Mouse (Mus musculus): ENCODE measurements at regions not wholly inside any gene's neighbourhood (a gene's known extent, or its start where the extent isn't known, plus 50 kb on each side); places are given as distances from the start of the nearest gene placed in this dataset.

DNA sequence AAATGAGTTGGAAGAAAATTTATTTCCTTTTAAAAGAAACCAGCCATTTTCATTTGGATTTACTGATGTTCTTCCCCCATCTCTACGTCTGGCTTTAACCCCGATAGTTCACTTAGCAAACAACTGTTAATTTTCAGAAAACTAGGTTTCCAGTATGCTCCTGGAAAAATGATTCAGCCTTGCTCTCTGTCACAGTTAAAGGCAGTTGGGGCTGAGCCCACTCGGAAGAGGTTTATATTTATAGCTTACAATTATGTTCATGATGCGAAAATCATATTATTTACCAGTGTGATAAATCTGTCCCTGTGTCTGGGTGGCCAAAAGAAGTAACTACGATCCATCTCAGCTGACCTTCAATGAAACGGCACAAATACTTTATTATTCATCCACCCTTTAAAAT is 163.9 kb downstream of the Arl4a start:
- no peak overlapping the region for H3K4me3 ChIP-seq
- TF ChIP-seq CEBPB (IDR thresholded peaks at IDR 0.05; ENCODE audit: insufficient read depth, poor library complexity, severe bottlenecking) (no peak), SRF (IDR thresholded peaks at IDR 0.05; ENCODE audit: control insufficient read depth, insufficient read length, low read depth) (no peak), MAX (IDR thresholded peaks at IDR 0.05; ENCODE audit: low read depth) (no peak), TCF3 (IDR thresholded peaks at IDR 0.05; ENCODE audit: insufficient read length, low read depth) (no peak), POLR2A (IDR thresholded peaks at IDR 0.05; ENCODE audit: insufficient read length, low read depth) (no peak), TCF12 (IDR thresholded peaks at IDR 0.05; ENCODE audit: insufficient read depth, poor library complexity, severe bottlenecking) (no peak), MYOG (IDR thresholded peaks at IDR 0.05; ENCODE audit: control insufficient read depth in 1 of 3, insufficient read depth in 1 of 3, insufficient read length in 2 of 3, low read depth in 2 of 3) (no peak), POLR2AphosphoS2 (IDR thresholded peaks at IDR 0.05; ENCODE audit: insufficient read length, low read depth) (no peak), REST (IDR thresholded peaks at IDR 0.05; ENCODE audit: insufficient read depth, insufficient read length) (no peak), MYOD1 (IDR thresholded peaks at IDR 0.05; ENCODE audit: control insufficient read depth in 1 of 3, insufficient read length in 2 of 3, low read depth in 2 of 3) (no peak), E2F4 (IDR thresholded peaks at IDR 0.05; ENCODE audit: insufficient read depth) (no peak)
- no peak overlapping the region for H3ac ChIP-seq (ENCODE audit: control insufficient read depth, insufficient read length)
- no peaks in the 10 kb centered on the region for H3K36me3 ChIP-seq (ENCODE audit: control insufficient read depth, insufficient read depth)
- H3K4me2 ChIP-seq (ENCODE audit: low read depth) = no peak overlapping the region
- H3K79me2 ChIP-seq (ENCODE audit: control insufficient read depth, insufficient read depth) = no peaks in the 10 kb centered on the region
- H3K27me3 ChIP-seq (ENCODE audit: control insufficient read depth, insufficient read depth, insufficient read length) = no peaks in the 10 kb centered on the region

DNA sequence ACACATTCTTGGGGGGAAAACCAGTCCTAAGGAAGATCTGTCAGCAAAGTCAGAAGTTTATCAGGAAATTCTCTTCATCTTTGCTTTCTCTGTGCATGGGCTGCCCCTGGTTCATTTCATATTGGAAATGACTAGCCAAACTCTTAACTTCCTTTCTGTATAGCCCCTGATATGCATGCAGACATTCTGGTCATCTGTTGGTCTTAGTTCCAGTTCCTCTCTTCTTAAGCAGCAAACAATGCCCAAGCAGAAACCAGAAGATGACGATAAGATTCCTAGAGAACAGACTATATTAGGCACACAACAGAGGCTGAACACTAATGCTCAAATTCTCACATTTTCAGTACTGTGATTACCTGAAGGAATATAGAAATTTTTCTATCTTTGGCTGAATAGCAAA is 176.0 kb downstream of the Arl4a start:
- Histone ChIP-seq H3K79me2 (ENCODE audit: control insufficient read depth, insufficient read depth) (no peaks in the 10 kb centered on the region), H3K4me3 (no peak overlapping the region), H3ac (ENCODE audit: control insufficient read depth, insufficient read length) (no peak overlapping the region), H3K27me3 (ENCODE audit: control insufficient read depth, insufficient read depth, insufficient read length) (no peaks in the 10 kb centered on the region), H3K36me3 (ENCODE audit: control insufficient read depth, insufficient read depth) (no peaks in the 10 kb centered on the region), H3K4me2 (ENCODE audit: low read depth) (no peak overlapping the region)
- no peak for TF ChIP-seq USF1 (IDR thresholded peaks at IDR 0.05; ENCODE audit: low read depth)
- no peak for TF ChIP-seq REST (IDR thresholded peaks at IDR 0.05; ENCODE audit: insufficient read depth, insufficient read length)
- TF ChIP-seq E2F4 (IDR thresholded peaks at IDR 0.05; ENCODE audit: insufficient read depth) = no peak
- TF ChIP-seq POLR2AphosphoS2 (IDR thresholded peaks at IDR 0.05; ENCODE audit: insufficient read length, low read depth) = no peak
- no peak for TF ChIP-seq TCF3 (IDR thresholded peaks at IDR 0.05; ENCODE audit: insufficient read length, low read depth)
- no peak for TF ChIP-seq MAX (IDR thresholded peaks at IDR 0.05; ENCODE audit: low read depth)
- TF ChIP-seq MYOG (IDR thresholded peaks at IDR 0.05; ENCODE audit: control insufficient read depth in 1 of 3, insufficient read depth in 1 of 3, insufficient read length in 2 of 3, low read depth in 2 of 3) = no peak
- TF ChIP-seq CEBPB (IDR thresholded peaks at IDR 0.05; ENCODE audit: insufficient read depth, poor library complexity, severe bottlenecking) = no peak
- no peak for TF ChIP-seq MYOD1 (IDR thresholded peaks at IDR 0.05; ENCODE audit: control insufficient read depth in 1 of 3, insufficient read length in 2 of 3, low read depth in 2 of 3)
- no peak for TF ChIP-seq POLR2A (IDR thresholded peaks at IDR 0.05; ENCODE audit: insufficient read length, low read depth)
- no peak for TF ChIP-seq TCF12 (IDR thresholded peaks at IDR 0.05; ENCODE audit: insufficient read depth, poor library complexity, severe bottlenecking)
- no peak for TF ChIP-seq SRF (IDR thresholded peaks at IDR 0.05; ENCODE audit: control insufficient read depth, insufficient read length, low read depth)

DNA sequence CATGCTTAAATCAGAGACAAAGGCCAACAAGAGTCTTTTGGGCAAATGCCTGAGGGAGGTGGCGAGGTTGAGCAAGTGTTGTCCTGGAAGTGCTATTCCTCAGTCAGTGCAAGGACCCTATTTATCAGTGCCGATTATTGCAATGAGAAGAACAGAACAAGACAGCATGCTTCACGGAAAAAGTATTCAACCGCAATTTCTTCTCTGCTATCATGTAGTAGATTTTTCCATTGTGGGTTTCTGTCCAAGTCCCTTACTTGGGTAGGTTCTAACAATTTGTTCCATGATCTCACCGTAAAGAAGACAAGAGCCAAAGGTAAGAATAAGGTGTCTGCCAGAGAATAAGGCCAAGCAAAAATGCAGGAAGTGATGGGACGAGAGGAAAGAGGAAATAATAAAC is 186.2 kb downstream of the Arl4a start:
- no peaks in the 10 kb centered on the region for H3K36me3 ChIP-seq (ENCODE audit: control insufficient read depth, insufficient read depth)
- no peaks in the 10 kb centered on the region for H3K27me3 ChIP-seq (ENCODE audit: control insufficient read depth, insufficient read depth, insufficient read length)
- H3K4me2 ChIP-seq (ENCODE audit: low read depth) = no peak overlapping the region
- H3K79me2 ChIP-seq (ENCODE audit: control insufficient read depth, insufficient read depth) = no peaks in the 10 kb centered on the region
- H3K4me3 ChIP-seq = no peak overlapping the region
- H3ac ChIP-seq (ENCODE audit: control insufficient read depth, insufficient read length) = no peak overlapping the region
- TF ChIP-seq REST (IDR thresholded peaks at IDR 0.05; ENCODE audit: insufficient read depth, insufficient read length) (no peak), MYOD1 (IDR thresholded peaks at IDR 0.05; ENCODE audit: control insufficient read depth in 1 of 3, insufficient read length in 2 of 3, low read depth in 2 of 3) (no peak), USF1 (IDR thresholded peaks at IDR 0.05; ENCODE audit: low read depth) (no peak), TCF12 (IDR thresholded peaks at IDR 0.05; ENCODE audit: insufficient read depth, poor library complexity, severe bottlenecking) (no peak), MAX (IDR thresholded peaks at IDR 0.05; ENCODE audit: low read depth) (no peak), POLR2AphosphoS2 (IDR thresholded peaks at IDR 0.05; ENCODE audit: insufficient read length, low read depth) (no peak), POLR2A (IDR thresholded peaks at IDR 0.05; ENCODE audit: insufficient read length, low read depth) (no peak), E2F4 (IDR thresholded peaks at IDR 0.05; ENCODE audit: insufficient read depth) (no peak), CEBPB (IDR thresholded peaks at IDR 0.05; ENCODE audit: insufficient read depth, poor library complexity, severe bottlenecking) (no peak), SRF (IDR thresholded peaks at IDR 0.05; ENCODE audit: control insufficient read depth, insufficient read length, low read depth) (no peak)

DNA sequence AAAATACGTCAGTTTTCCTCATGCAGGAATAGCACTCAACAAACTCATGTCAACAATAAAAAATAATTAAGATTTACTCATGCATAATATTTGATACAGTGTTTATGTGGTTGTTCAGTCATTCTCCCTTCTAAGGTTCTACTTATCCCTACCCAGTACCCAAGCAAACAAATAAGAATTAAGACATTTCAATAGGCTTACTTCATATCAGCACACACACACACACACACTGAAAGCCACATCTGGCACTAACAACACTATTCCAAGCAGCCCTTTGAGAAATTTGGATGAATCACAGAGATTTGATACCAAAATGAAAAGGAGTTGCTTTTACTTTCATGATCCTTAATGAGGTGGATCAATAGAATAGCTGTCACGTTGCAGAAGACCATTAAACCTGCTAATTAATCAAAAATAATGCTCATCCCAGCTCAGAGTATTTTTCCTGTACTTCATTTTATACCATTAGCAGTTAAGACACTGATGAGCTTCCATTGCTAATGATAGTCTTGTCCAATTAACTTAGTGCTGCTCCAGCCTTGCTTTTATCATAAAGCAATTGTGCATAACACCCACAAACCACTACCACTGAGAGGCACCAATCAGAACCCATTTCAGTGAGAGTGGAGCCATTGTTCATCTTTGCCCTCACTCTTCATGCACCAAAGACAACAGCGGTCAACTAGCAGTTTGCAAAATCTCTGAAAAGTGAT is 188.3 kb downstream of the Arl4a start:
- no peak overlapping the region for H3ac ChIP-seq (ENCODE audit: control insufficient read depth, insufficient read length)
- H3K27me3 ChIP-seq (ENCODE audit: control insufficient read depth, insufficient read depth, insufficient read length) = no peaks in the 10 kb centered on the region
- no peaks in the 10 kb centered on the region for H3K79me2 ChIP-seq (ENCODE audit: control insufficient read depth, insufficient read depth)
- no peak for TF ChIP-seq POLR2AphosphoS2 (IDR thresholded peaks at IDR 0.05; ENCODE audit: insufficient read length, low read depth)
- no peak overlapping the region for H3K4me3 ChIP-seq
- H3K4me2 ChIP-seq (ENCODE audit: low read depth) = no peak overlapping the region
- H3K36me3 ChIP-seq (ENCODE audit: control insufficient read depth, insufficient read depth) = no peaks in the 10 kb centered on the region

DNA sequence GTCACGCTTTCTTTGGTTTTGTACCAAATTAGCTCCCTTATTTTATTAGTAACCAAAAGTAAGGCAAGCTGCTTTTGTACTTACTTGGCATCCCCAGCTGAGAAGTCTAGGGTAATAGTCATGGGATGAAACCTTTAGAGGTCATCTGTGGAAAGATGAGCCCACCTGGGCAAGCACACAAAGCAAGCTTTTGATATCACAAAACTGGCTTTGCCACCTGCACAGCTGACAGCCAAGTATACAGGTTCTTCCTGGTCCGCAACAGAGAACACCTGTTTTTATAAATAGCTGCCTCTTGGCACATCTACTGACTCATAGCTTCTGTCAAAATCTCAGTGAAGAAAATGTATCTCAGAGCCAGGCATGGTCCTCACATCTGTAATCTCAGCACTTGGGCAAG is 197.2 kb downstream of the Arl4a start:
- Histone ChIP-seq H3K4me2 (ENCODE audit: low read depth) (no peak overlapping the region), H3K27me3 (ENCODE audit: control insufficient read depth, insufficient read depth, insufficient read length) (no peaks in the 10 kb centered on the region), H3K36me3 (ENCODE audit: control insufficient read depth, insufficient read depth) (no peaks in the 10 kb centered on the region), H3ac (ENCODE audit: control insufficient read depth, insufficient read length) (no peak overlapping the region), H3K79me2 (ENCODE audit: control insufficient read depth, insufficient read depth) (no peaks in the 10 kb centered on the region), H3K4me3 (no peak overlapping the region)
- TF ChIP-seq MYOD1 (IDR thresholded peaks at IDR 0.05; ENCODE audit: control insufficient read depth in 1 of 3, insufficient read length in 2 of 3, low read depth in 2 of 3) (no peak), CEBPB (IDR thresholded peaks at IDR 0.05; ENCODE audit: insufficient read depth, poor library complexity, severe bottlenecking) (no peak), POLR2A (IDR thresholded peaks at IDR 0.05; ENCODE audit: insufficient read length, low read depth) (no peak), E2F4 (IDR thresholded peaks at IDR 0.05; ENCODE audit: insufficient read depth) (no peak), TCF3 (IDR thresholded peaks at IDR 0.05; ENCODE audit: insufficient read length, low read depth) (no peak), SRF (IDR thresholded peaks at IDR 0.05; ENCODE audit: control insufficient read depth, insufficient read length, low read depth) (no peak), POLR2AphosphoS2 (IDR thresholded peaks at IDR 0.05; ENCODE audit: insufficient read length, low read depth) (no peak), MYOG (IDR thresholded peaks at IDR 0.05; ENCODE audit: control insufficient read depth in 1 of 3, insufficient read depth in 1 of 3, insufficient read length in 2 of 3, low read depth in 2 of 3) (no peak), USF1 (IDR thresholded peaks at IDR 0.05; ENCODE audit: low read depth) (no peak), MAX (IDR thresholded peaks at IDR 0.05; ENCODE audit: low read depth) (no peak), TCF12 (IDR thresholded peaks at IDR 0.05; ENCODE audit: insufficient read depth, poor library complexity, severe bottlenecking) (no peak), REST (IDR thresholded peaks at IDR 0.05; ENCODE audit: insufficient read depth, insufficient read length) (no peak)
